Mouse (Mus musculus): ENCODE data around the gene Acot7.

GRCm38 (mm10) chr4:152131809-152132771 lies 45.8 kb upstream of the Acot7 start:
- TF ChIP-seq CEBPB (IDR thresholded peaks at IDR 0.05; ENCODE audit: insufficient read depth, poor library complexity, severe bottlenecking) (no peak), USF1 (IDR thresholded peaks at IDR 0.05; ENCODE audit: low read depth) (no peak), MYOD1 (IDR thresholded peaks at IDR 0.05; ENCODE audit: control insufficient read depth in 1 of 3, insufficient read length in 2 of 3, low read depth in 2 of 3) (peak in 1 of 3 experiments; percentile 25), E2F4 (IDR thresholded peaks at IDR 0.05; ENCODE audit: insufficient read depth) (no peak), POLR2A (IDR thresholded peaks at IDR 0.05; ENCODE audit: insufficient read length, low read depth) (no peak), SRF (IDR thresholded peaks at IDR 0.05; ENCODE audit: control insufficient read depth, insufficient read length, low read depth) (no peak), TCF12 (IDR thresholded peaks at IDR 0.05; ENCODE audit: insufficient read depth, poor library complexity, severe bottlenecking) (no peak), MYOG (IDR thresholded peaks at IDR 0.05; ENCODE audit: control insufficient read depth in 1 of 3, insufficient read depth in 1 of 3, insufficient read length in 2 of 3, low read depth in 2 of 3) (peak in 2 of 3 experiments; percentile 1 to 16), POLR2AphosphoS2 (IDR thresholded peaks at IDR 0.05; ENCODE audit: insufficient read length, low read depth) (no peak), MAX (IDR thresholded peaks at IDR 0.05; ENCODE audit: low read depth) (no peak)

Measured in myocyte (in vitro differentiated cells).